Mouse (Mus musculus) megakaryocyte, embryonic 14.5 days (primary cell): Measurements from ENCODE around the gene Git2.

Experiments used
- FLI1 ChIP-seq: IDR thresholded peaks from 2 replicates; pipeline ENCODE4 v1.6.1; 2012; ENCODE audit warnings: low read length, inconsistent platforms, mixed read lengths
- GATA1 ChIP-seq: IDR thresholded peaks from 3 replicates; pipeline ENCODE4 v1.6.1; 2012; ENCODE audit warnings: mixed read lengths, low read length, inconsistent platforms, borderline replicate concordance

DNA sequence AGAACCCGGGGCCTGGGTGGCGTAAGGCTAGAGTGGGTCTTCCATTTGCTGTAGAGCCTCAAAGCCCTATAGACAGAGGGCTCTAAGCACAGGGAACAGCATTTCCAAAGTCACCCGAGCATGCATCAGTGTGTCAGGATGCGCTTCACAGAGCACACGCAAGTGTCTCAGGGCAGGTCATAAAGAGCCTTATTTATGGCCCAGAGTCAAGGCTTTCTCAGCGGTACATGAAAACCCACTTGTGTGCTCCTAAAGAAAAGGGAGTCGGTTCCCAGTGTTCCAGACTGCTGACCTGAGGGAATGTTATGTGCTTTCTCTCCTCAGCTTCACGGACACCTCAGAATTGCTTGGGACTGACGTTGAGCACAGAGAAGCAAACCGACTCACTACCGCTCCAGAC is 54.5 kb downstream of the Git2 start:
- TF ChIP-seq GATA1 (no peak), FLI1 (no peak)
